In the genomic region with DNA sequence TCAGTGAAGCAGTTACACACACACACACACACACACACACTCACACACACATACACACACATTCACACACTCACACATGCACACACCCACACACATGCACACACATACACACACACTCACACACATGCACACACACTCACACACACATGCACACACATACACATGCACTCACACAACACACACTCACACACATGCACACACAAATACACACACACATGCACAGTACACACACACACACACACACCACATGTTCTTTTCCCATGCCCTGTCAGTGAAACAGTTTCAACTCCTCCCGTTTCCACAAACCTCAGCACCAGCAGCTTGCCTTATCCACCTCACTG, we compare ENCODE assay signal across 16 mouse cellular contexts.
"Had no signal": no experiment of that assay in that cellular context is flagged by ENCODE, and none has a peak within 500 bp of the region (broad histone marks: within the 10 kb centered on the region; RNA-seq: fewer than 3 reads in every experiment).

No protein-coding gene starts in this region.

- H3K9ac ChIP-seq: limb, embryonic 15.5 days; liver, embryonic 15.5 days; lung, embryonic 14.5 days; neural tube, embryonic 12.5 days; stomach, embryonic 15.5 days had no signal

- H3K36me3 ChIP-seq: limb, embryonic 15.5 days; liver, embryonic 15.5 days; neural tube, embryonic 12.5 days; stomach, embryonic 15.5 days had no signal

- H3K27ac ChIP-seq: kidney, postnatal 0 days; layer of hippocampus, adult 2 months; limb, embryonic 15.5 days; liver, embryonic 15.5 days; neural tube, embryonic 12.5 days; stomach, embryonic 15.5 days had no signal

- H3K4me3 ChIP-seq: layer of hippocampus, adult 2 months; limb, embryonic 15.5 days; liver, embryonic 15.5 days; neural tube, embryonic 12.5 days; stomach, embryonic 15.5 days had no signal

- H3K27me3 ChIP-seq: limb, embryonic 15.5 days; neural tube, embryonic 12.5 days; stomach, embryonic 15.5 days had no signal

- H3K9me3 ChIP-seq: limb, embryonic 15.5 days; liver, embryonic 15.5 days; neural tube, embryonic 12.5 days; stomach, embryonic 15.5 days had no signal

- DNase-seq: kidney, adult 2 months; kidney, postnatal 4 days; lung, embryonic 14.5 days; lung, postnatal 10 days; lung, postnatal 4 days; midbrain, embryonic 14.5 days; retina, postnatal 1 day; right cerebral cortex, postnatal 4 days; thymus, adult 2 months; thymus, postnatal 25 days had no signal

- H3K4me2 ChIP-seq: limb, embryonic 15.5 days; liver, embryonic 15.5 days; lung, embryonic 14.5 days; neural tube, embryonic 12.5 days; stomach, embryonic 15.5 days had no signal
